Mouse (Mus musculus) adrenal gland, adult (tissue): ENCODE results near the gene Plppr3.

Experiments
- DNase-seq, 2 experiments: peaks; one replicate each; pipeline ENCODE4 v3.0.0; 2022 to 2023; ENCODE audit warnings: low spot score in 1 of 2; ENCODE audit not compliant: inconsistent age in 2 of 2

The Plppr3 gene

GRCm38 (mm10) chr10:79874290-79874862 lies at the start of gene Plppr3, which contains the start of gene Prtn3:
TSS of gene Plppr3 (minus strand) at chr10:79874634.
TSS of gene Prtn3 (plus strand) at chr10:79874476.
- DNase-seq: peak in 1 of 2 experiments; percentile 68

- peak in 1 of 2 experiments; percentile 49 for DNase-seq
Observed at GRCm38 (mm10) chr10:79921572-79921971, 47.1 kb upstream of the Plppr3 start.

- no peak for DNase-seq
Observed at GRCm38 (mm10) chr10:79920958-79921535, 46.6 kb upstream of the Plppr3 start, which contains the start of gene R3hdm4. TSS of gene R3hdm4 (minus strand) at chr10:79921208.

GRCm38 (mm10) chr10:79920056-79920890 lies 45.8 kb upstream of the Plppr3 start:
- no peak for DNase-seq

GRCm38 (mm10) chr10:79919251-79919849 lies 44.9 kb upstream of the Plppr3 start:
- DNase-seq: no peak

- DNase-seq: no peak
Observed at GRCm38 (mm10) chr10:79918231-79919078, 44.0 kb upstream of the Plppr3 start.

- DNase-seq: no peak
Observed at GRCm38 (mm10) chr10:79917532-79918100, 43.2 kb upstream of the Plppr3 start.

GRCm38 (mm10) chr10:79916808-79917531 lies 42.5 kb upstream of the Plppr3 start, which contains the start of gene Kiss1r:
TSS of gene Kiss1r (plus strand) at chr10:79916971.
- peak; percentile 89 to 96 for DNase-seq

- peak in 1 of 2 experiments; percentile 53 for DNase-seq
Observed at GRCm38 (mm10) chr10:79916081-79916480, 41.6 kb upstream of the Plppr3 start.

DNA sequence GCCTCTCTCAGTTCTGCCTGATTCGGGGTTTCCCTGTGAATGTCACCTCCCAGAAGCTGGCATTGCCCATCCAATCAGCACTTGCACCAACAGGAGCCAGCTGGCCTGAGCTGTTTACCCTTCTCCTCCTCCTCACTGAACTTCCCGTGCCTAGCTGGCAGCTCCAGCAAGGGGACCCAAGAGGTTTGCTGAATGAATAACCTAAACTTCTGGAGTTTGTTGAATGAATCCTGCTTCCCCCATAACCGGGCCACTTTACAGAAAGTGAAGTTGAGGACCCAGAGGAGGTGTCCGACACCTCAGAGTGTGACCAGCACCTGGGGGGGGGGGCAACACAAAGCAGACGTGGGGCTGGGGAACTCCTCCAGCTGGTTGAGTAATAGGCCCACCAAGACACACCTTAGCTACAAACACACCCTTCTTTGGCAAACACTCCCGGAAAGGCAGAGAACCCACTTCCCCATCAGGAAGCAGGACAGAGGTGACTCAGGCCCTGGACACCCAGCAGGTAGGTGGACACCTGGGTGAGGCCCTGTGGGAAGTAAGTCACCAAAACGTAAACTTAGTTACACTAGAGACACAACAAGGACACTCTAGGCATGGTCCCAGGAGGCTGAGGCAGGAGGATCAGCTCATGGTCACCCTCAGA lies 40.6 kb upstream of the Plppr3 start:
- DNase-seq: no peak

DNA sequence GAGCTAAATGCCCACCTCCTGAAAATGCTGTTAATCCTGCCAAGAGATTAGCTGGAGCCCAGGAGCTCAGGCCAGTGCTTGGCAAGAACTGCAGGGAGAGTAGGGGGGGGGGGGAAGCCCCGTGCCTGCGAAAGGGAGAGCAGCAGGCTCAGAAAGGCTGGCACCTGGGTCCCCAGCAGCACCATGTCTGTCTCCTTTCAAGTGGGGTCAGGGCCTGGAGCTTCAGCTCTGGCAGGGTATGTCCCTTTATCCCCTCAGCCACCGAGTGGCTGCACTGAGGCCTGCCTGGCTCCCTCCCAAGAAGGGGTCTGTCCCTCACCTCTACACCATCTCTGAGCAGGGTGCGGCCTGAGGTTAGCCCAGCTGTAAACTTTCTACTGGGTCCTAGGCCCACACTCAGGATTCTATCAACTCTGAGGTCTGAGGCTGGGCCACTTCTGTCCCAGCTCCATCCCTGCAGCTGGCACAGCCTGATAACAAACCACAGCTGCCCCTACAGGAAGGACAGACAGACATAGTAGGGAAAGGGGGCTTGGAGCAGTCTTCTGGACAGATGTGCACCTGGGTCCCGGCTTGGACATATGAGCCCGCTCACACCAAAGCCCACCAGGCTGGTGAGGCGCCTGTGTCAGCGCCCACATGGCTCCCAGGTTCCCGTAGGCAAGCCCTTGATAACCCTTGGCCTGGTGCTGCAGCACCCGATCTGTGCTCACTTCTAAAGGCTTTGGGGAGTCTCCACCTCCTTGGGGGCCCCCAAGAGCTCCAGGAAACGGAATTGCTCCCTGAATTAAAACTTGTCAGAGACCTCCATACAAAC lies 39.9 kb upstream of the Plppr3 start:
- no peak for DNase-seq

- no peak for DNase-seq
Observed at GRCm38 (mm10) chr10:79912412-79912811, 38.0 kb upstream of the Plppr3 start.

DNA sequence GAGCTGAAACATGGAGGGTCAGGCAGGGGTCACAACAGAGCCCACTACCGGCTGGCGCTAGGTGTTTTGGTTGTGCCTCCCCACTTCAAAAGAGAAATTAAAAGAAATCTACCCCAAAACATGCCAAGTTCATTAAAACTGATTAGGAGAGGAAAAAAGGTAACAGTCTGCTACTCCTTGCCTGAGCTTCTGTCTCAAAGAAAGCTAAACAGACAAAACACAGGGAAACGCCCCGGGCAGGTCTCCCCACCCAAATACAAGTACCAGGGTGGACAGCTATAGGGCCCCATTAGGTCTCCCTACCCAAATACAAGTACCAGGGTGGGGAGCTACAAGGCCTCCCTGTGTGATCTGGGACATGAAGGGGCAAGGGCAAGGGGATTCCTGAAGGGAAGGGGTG lies 36.1 kb upstream of the Plppr3 start, which contains the start of gene Gm26602:
Gene Gm26602 (plus strand): TSS at position 301 of the 400 bp plus-strand sequence.
- DNase-seq: no peak

DNA sequence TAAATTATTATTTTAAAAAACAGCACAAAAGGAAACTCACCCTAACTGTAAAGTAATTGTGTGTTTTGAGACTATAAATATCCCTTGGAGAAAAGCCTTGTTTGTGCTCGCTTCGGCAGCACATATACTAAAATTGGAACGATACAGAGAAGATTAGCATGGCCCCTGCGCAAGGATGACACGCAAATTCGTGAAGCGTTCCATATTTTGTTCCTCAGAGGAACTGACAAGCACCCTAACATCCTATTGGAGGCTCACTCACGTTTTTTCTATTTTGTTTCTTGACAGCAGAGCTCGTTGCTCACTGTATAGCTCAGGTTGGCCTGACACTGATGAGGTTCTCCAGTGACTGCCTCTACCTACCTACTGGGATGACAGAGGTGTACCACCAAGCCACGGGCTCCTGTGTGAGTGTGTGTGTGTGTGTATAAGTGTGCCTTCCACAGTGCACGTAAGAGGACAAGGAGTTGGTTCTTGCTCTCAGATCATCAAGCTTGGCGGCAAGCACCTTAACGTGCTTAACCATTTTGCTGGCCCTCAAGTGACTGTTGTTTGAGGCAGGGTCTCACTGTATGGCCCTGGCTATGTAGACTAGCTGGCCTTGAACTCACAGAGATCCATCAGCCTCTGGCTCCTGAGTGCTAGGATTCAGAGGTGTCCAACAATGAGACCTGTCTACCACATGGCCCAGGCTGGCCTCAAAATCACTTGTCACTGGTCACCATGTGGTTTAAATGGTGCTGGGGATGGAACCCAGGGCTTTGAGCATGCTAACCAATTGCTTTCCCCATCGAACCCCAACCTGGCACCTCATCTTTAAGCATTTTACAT lies 34.9 kb upstream of the Plppr3 start:
- peak; percentile 56 to 91 for DNase-seq

GRCm38 (mm10) chr10:79908167-79909091 lies 34.0 kb upstream of the Plppr3 start, which contains the start of gene Med16:
TSS of gene Med16 (minus strand) at chr10:79908923.
- DNase-seq: peak; percentile 98 to 100

- no peak for DNase-seq
Observed at GRCm38 (mm10) chr10:79907415-79907814, 33.0 kb upstream of the Plppr3 start.
